Mouse (Mus musculus): ENCODE data around the gene Cdc6. TPM values are rescaled to one million over a fixed set of nuclear protein-coding genes. Genes with fewer than 3 reads are reported as not detected.
"Not testable (repeated sequence)": the region's sequence is repeated elsewhere in the genome, so short reads cannot be mapped to it uniquely, and the experiment has no call there.

Gene Cdc6
- polyA plus RNA-seq, 1 experiment, result 0.82 TPM

DNA sequence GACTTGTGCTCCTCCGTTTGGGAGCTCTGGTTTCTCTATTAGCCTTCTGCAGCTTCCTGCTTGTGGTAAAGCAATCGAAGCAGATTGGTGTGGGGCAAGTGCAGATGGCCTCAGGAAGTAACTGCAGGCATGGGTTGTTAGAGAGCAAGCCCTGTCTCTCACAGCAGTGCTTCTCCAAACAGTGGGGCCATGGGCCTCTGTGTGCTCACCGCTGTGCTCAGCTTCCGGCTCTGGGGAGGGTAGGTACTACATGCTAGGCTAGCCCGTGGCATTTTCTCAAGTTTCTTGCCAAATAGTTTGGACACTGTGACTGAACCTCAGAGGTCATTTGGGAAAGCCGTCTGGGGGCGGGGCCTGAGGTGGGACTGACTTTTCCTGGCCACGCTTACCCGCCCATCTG is 10.6 kb downstream of the Cdc6 start:
- Histone ChIP-seq H3K36me3 (ENCODE audit: control insufficient read depth) (peaks cover 100% of the 10 kb centered on the region), H3K27me3 (ENCODE audit: control insufficient read depth) (no peaks in the 10 kb centered on the region), H3K4me1 (ENCODE audit: control insufficient read depth) (peaks cover 39% of the 10 kb centered on the region), H3K9me3 (ENCODE audit: control insufficient read depth, low read length) (no peaks in the 10 kb centered on the region), H3K4me3 (replicated peaks) (no peak overlapping the region)
- TF ChIP-seq GATA1 (IDR thresholded peaks at IDR 0.05; ENCODE audit: low read length), result no peak
- TF ChIP-seq TAL1 (IDR thresholded peaks at IDR 0.05; ENCODE audit: low read length), result no peak

DNA sequence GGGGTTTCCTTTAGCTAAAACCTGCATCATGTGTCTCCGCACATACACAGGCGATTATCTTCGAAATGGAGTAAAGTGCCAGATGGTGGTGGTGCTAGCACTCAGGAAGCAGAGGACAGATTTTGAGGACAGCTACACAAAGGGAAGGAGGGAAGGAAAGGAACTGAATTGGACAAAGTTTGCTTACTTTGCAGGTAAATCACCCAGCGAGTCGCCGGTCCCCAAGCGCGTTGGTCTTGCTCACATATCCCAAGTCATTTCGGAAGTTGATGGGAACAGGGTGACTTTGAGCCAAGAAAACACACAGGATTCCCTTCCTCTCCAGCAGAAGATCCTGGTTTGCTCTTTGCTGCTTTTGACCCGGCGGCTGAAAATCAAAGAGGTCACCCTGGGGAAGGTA is 11.4 kb downstream of the Cdc6 start:
- TF ChIP-seq GATA1 (IDR thresholded peaks at IDR 0.05; ENCODE audit: low read length) (no peak), TAL1 (IDR thresholded peaks at IDR 0.05; ENCODE audit: low read length) (no peak)
- Histone ChIP-seq H3K4me3 (replicated peaks) (no peak overlapping the region), H3K9me3 (ENCODE audit: control insufficient read depth, low read length) (no peaks in the 10 kb centered on the region), H3K4me1 (ENCODE audit: control insufficient read depth) (peaks cover 38% of the 10 kb centered on the region), H3K27me3 (ENCODE audit: control insufficient read depth) (no peaks in the 10 kb centered on the region), H3K36me3 (ENCODE audit: control insufficient read depth) (peaks cover 100% of the 10 kb centered on the region)

DNA sequence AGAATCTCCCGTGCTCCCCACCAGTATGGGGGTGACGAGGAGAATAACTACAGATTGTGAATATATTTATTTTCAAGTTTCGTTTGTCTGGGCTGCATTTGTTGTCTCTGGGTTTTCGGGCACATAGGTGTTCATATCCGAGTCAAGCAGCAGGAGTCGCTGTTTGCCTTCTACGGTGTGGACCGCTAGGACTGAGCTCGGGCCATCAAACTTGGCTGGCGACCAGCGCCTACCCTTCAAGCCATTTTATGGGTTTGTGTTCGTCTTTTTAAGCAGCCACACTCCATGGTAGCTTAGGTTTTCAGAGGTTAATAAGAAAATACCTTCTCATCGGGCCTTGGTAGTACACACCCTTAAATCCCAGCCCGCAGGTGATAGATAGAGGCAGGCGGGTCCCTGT is 14.2 kb downstream of the Cdc6 start:
- not testable (repeated sequence) for H3K27me3 ChIP-seq (ENCODE audit: control insufficient read depth); H3K9me3 ChIP-seq (ENCODE audit: control insufficient read depth, low read length); H3K4me3 ChIP-seq (replicated peaks)
- Histone ChIP-seq H3K36me3 (ENCODE audit: control insufficient read depth) (peaks cover 94% of the 10 kb centered on the region), H3K4me1 (ENCODE audit: control insufficient read depth) (peaks cover 45% of the 10 kb centered on the region)

DNA sequence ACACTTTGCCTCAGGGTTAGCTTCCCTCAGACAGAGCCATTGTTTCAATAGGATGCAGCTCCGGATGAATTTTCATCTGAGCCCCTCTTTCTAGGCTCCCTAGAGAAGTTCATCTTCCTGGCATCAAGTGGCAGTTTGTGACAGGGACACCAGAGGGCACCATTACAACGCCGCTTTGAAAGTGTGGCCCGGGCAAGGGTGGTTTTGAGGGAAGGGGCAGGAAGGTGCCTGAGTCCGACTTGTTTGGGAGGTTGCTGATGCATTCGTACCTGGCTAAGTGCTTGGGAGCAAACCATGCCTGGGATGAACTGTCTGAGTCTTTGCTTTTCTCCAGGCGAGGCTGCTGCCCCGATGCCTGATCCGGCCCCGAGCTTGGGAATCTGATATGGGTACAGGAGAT is 14.7 kb downstream of the Cdc6 start:
- not testable (repeated sequence) for H3K27me3 ChIP-seq (ENCODE audit: control insufficient read depth); H3K9me3 ChIP-seq (ENCODE audit: control insufficient read depth, low read length); H3K4me3 ChIP-seq (replicated peaks)
- Histone ChIP-seq H3K4me1 (ENCODE audit: control insufficient read depth) (peaks cover 40% of the 10 kb centered on the region), H3K36me3 (ENCODE audit: control insufficient read depth) (peaks cover 89% of the 10 kb centered on the region)

DNA sequence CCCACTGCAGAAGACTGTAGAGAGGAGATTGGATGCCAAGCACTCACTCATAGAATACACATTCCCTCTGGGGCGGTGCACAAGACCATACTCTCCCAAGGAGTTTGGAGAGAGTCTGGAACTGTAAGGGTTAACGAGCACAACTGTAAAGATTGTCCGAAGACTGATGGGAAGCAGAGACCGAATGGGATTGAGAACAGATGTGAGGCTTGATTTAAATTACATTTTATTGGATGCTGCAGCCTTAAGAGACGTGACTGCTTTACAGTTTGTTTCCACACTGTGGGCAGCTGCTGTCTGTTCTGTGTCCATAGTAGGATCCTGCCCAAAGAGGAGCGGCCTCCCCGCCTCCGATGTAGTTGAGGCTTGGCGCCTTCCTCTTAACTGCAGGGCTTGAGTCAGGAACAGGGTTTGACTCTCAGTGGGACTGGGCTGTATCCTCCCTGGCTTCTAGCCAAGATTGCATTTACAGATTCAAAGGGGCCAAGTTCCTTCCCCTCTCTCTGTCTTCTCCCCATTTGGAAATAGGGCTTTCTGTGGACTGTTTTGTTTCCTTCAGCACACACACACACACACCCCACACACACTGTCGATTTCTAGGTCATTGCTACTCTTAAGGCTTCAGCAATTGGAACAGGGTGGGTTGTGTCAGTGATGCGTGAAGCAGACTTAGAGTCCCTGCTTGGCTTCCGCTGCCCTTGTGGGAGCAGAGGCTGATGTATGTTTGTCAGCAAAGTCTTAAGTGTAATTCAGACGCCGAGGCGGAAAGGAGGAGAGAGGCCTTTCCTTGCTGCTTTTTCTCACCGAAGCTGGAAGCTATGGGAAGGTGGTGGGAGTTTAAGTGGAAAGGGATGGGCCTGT is 15.5 kb downstream of the Cdc6 start:
- H3K4me3 ChIP-seq (replicated peaks); H3K9me3 ChIP-seq (ENCODE audit: control insufficient read depth, low read length); H3K27me3 ChIP-seq (ENCODE audit: control insufficient read depth): not testable (repeated sequence)
- H3K36me3 ChIP-seq (ENCODE audit: control insufficient read depth), result peaks cover 81% of the 10 kb centered on the region
- peaks cover 40% of the 10 kb centered on the region for H3K4me1 ChIP-seq (ENCODE audit: control insufficient read depth)

DNA sequence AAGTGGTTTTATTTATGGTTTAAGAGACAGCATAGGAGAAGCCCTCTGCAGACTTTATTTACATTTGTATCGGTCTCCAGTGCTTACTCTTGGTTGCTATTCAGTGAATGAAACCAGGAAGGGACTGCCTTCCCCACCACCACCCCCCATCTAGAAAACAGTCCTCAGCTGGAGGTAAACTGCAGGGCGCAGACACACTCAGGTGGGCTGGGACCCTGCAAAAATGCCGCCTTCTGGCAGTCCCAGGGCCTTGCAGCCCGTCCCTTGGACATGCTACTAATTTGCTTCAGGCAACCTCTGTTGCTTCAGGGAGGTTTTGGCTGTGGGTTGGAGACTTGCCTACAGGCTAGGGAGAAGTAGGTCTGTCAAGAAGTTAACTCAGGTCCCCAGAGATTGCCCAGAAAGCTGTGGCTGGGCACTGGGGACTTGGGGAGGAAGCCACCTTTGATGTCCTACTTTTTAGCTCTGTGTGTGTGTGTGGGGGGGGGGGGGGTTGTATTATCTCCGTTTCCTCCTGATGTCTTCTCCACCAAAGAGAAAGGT is 17.1 kb downstream of the Cdc6 start:
- TF ChIP-seq TAL1 (IDR thresholded peaks at IDR 0.05; ENCODE audit: low read length) (no peak), GATA1 (IDR thresholded peaks at IDR 0.05; ENCODE audit: low read length) (no peak)
- H3K4me1 ChIP-seq (ENCODE audit: control insufficient read depth), result peaks cover 34% of the 10 kb centered on the region
- H3K4me3 ChIP-seq (replicated peaks), result no peak overlapping the region
- H3K27me3 ChIP-seq (ENCODE audit: control insufficient read depth), result peaks cover 26% of the 10 kb centered on the region
- peaks cover 65% of the 10 kb centered on the region for H3K36me3 ChIP-seq (ENCODE audit: control insufficient read depth)
- no peaks in the 10 kb centered on the region for H3K9me3 ChIP-seq (ENCODE audit: control insufficient read depth, low read length)

DNA sequence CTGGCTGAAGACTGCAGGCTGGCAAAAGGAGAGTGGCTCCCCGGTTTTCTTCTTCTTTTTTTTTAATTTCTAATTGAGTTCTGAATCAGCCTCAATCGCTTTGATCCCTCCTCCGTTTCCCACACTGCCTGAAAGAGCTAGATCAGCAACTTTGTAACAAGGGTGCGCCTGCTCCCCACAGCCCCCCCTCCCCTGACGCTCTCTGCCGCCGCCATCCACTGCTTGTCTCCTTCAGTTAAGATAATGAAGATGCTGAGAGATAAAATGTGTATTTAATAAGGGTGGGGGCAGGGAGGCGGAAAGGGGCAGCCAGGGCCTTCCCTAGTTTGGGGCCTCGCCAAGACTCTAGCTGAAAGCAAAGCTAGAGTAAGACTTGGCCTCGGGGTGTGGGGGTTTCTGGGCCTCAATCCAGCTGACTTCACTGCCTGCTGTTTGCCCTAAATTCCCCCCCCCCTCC is 17.7 kb downstream of the Cdc6 start:
- Histone ChIP-seq H3K36me3 (ENCODE audit: control insufficient read depth) (peaks cover 59% of the 10 kb centered on the region), H3K27me3 (ENCODE audit: control insufficient read depth) (peaks cover 31% of the 10 kb centered on the region), H3K9me3 (ENCODE audit: control insufficient read depth, low read length) (no peaks in the 10 kb centered on the region), H3K4me1 (ENCODE audit: control insufficient read depth) (peaks cover 36% of the 10 kb centered on the region), H3K4me3 (replicated peaks) (no peak overlapping the region)
- TF ChIP-seq GATA1 (IDR thresholded peaks at IDR 0.05; ENCODE audit: low read length) (no peak), TAL1 (IDR thresholded peaks at IDR 0.05; ENCODE audit: low read length) (no peak)

DNA sequence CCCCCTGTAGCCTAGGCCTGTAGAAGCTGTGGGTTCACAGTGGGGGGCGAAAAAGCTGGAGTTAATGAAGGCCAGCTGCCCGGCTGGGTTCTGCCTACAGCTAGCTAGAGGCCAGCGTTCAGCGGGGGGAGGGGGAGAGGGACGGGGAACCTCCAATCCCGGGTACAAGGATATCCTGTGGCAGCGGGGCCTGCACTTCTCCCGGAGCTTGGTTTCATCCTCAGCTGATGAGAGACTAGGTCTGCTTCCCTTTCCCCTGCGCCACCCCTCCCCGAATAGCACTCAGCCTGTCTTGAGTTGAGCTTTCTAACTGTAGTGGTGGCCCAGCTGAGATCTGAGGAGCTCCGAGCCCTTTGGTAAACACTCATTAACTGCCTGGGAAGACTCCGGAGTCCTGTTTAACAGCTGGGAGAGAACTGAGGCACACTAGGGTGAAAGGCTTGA is 18.3 kb downstream of the Cdc6 start:
- no peak for TF ChIP-seq GATA1 (IDR thresholded peaks at IDR 0.05; ENCODE audit: low read length)
- no peak for TF ChIP-seq TAL1 (IDR thresholded peaks at IDR 0.05; ENCODE audit: low read length)
- peaks cover 34% of the 10 kb centered on the region for H3K4me1 ChIP-seq (ENCODE audit: control insufficient read depth)
- peaks cover 37% of the 10 kb centered on the region for H3K27me3 ChIP-seq (ENCODE audit: control insufficient read depth)
- H3K4me3 ChIP-seq (replicated peaks), result no peak overlapping the region
- H3K9me3 ChIP-seq (ENCODE audit: control insufficient read depth, low read length), result no peaks in the 10 kb centered on the region
- H3K36me3 ChIP-seq (ENCODE audit: control insufficient read depth), result peaks cover 53% of the 10 kb centered on the region

DNA sequence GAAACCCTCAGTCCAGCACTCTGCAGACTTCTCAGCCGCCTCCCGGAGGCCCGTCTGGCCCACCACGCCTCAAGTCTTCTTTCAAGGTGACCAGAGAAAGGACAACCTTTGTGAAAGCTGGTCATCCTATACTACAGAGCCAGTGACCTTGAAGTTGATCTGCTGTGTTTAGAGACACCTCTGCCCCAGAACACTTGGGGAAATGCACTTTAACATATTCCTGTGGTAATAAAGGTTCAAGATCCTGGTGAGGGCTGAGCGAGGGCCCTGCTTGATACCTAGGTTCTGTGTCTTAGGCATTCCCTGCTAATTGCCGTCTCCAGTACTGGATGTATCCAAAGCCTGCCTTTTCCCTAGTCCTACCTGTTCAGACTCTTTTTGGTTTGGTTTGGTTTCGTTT is 19.0 kb downstream of the Cdc6 start:
- peaks cover 34% of the 10 kb centered on the region for H3K4me1 ChIP-seq (ENCODE audit: control insufficient read depth)

More for the DNA sequence above, 19.0 kb downstream of the Cdc6 start:
- peaks cover 46% of the 10 kb centered on the region for H3K36me3 ChIP-seq (ENCODE audit: control insufficient read depth)
- H3K9me3 ChIP-seq (ENCODE audit: control insufficient read depth, low read length), result no peaks in the 10 kb centered on the region
- H3K4me3 ChIP-seq (replicated peaks), result no peak overlapping the region
- TF ChIP-seq GATA1 (IDR thresholded peaks at IDR 0.05; ENCODE audit: low read length) (no peak), TAL1 (IDR thresholded peaks at IDR 0.05; ENCODE audit: low read length) (no peak)
- peaks cover 44% of the 10 kb centered on the region for H3K27me3 ChIP-seq (ENCODE audit: control insufficient read depth)

Measured in erythroblast, embryonic 14.5 days (primary cell).